Mouse (Mus musculus) kidney, postnatal 0 days (tissue): ENCODE measurements around the gene Nxnl1. TPM values are rescaled to one million over a fixed set of nuclear protein-coding genes. Genes with fewer than 3 reads are reported as not detected.
"Not testable (repeated sequence)": the region's sequence is repeated elsewhere in the genome, so short reads cannot be mapped to it uniquely, and the experiment has no call there.

Experiments
- ATAC-seq: fragments of 200-750 bp; cut with Nextera tagmentation; replicated peaks from 2 replicates; pipeline ENCODE4 v1.8.0; 2017; ENCODE audit warnings: low read depth, moderate number of reproducible peaks, moderate TSS enrichment, moderate library complexity; ENCODE audit not compliant: low FRiP score
- DNase-seq: peaks from one replicate; pipeline ENCODE4 v3.0.0-alpha.2; 2016; ENCODE audit warnings: low spot score
- H3K27ac ChIP-seq: fragments of 300-500 bp; sonication (generic); 2 replicates; pipeline ENCODE4 v1.5.1; 2014; ENCODE audit warnings: mild to moderate bottlenecking
- H3K27me3 ChIP-seq: fragments of 300-500 bp; sonication (generic); 2 replicates; pipeline ENCODE4 v1.6.1; 2014; ENCODE audit warnings: low read length, mixed read lengths; ENCODE audit not compliant: insufficient read depth
- H3K36me3 ChIP-seq: fragments of 300-500 bp; sonication (generic); 2 replicates; pipeline ENCODE4 v1.6.1; 2014; ENCODE audit warnings: low read length, mixed read lengths; ENCODE audit not compliant: insufficient read depth
- H3K4me1 ChIP-seq: fragments of 300-500 bp; sonication (generic); replicated peaks from 2 replicates; pipeline ENCODE4 v1.6.1; 2014; ENCODE audit warnings: antibody characterized with exemption, low read length, mixed read lengths; ENCODE audit not compliant: insufficient read depth
- H3K4me2 ChIP-seq: fragments of 300-500 bp; sonication (generic); 2 replicates; pipeline ENCODE4 v1.6.1; 2014; ENCODE audit warnings: mild to moderate bottlenecking, low read length, moderate library complexity, mixed read lengths
- H3K4me3 ChIP-seq: fragments of 300-500 bp; sonication (generic); replicated peaks from 2 replicates; pipeline ENCODE4 v1.5.1; 2014; ENCODE audit warnings: low read depth, low read length
- H3K9ac ChIP-seq: fragments of 300-500 bp; sonication (generic); 2 replicates; pipeline ENCODE4 v1.6.1; 2014; ENCODE audit warnings: low read depth, low read length
- H3K9me3 ChIP-seq: fragments of 300-500 bp; sonication (generic); replicated peaks from 2 replicates; pipeline ENCODE4 v1.6.1; 2016; ENCODE audit warnings: low read length, inconsistent platforms, mixed read lengths
- CTCF ChIP-seq: IDR thresholded peaks from 2 replicates; pipeline ENCODE4 v1.5.1; 2016; ENCODE audit warnings: antibody characterized with exemption, low read depth, mild to moderate bottlenecking, moderate library complexity
- WGBS: fragments of 180-500 bp; shearing (Covaris S2); extraction: QIAGEN DNeasy Blood & Tissue Kit; methylation state at CpG from one replicate; pipeline ENCODE4 v1.1.7; 2014; 5-methylcytosine and 5-hydroxymethylcytosine counted together
- polyA plus RNA-seq: library from polyadenylated mRNA; unstranded; fragments of >200 nt; fragmentation: Nextera tagmentation; extraction: Ambion mirVana; gene quantifications from 2 replicates; pipeline ENCODE4 v1.2.1, GENCODE M21; 2015

Gene Nxnl1
- polyA plus RNA-seq, 1 experiment from 2014 or later: 0.20 TPM

DNA sequence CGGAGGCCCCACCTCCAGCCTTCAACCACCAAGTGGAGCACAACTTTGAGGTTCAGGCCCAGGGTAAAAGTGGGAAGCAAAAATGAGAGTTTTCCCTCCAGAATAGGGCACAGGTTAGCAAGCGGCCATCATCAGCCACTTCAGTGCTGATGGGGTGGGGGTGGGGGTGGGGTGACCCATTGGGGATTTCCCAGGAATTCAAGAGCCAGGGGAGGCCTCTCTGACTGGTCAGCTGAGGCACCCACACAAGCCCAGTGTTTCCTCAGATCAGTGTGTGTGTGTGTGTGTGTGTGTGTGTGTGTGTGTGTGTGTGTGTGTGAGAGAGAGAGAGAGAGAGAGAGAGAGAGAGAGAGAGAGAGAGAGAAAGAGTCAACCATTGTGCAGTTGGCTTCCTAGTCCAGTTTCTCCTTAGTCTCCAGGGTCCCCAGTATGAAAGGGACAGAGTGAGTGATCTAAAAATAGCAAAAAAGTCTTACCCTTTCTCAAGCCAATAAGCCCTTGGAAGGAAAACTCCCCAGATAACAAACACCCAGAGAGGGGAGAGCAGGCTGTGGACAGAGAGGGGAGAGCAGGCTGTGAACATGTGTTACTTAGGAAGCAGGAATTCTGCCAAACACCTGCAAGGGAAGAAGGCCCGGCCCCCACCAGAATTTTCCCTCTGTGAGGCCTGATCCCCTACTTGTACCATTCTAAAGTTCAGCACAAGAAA, 39.1 kb downstream of the Nxnl1 start:
- no peaks in the 10 kb centered on the region for H3K9me3 ChIP-seq
- DNase-seq (peak; percentile 38), ATAC-seq (no peak)
- no peaks in the 10 kb centered on the region for H3K36me3 ChIP-seq
- H3K27me3 ChIP-seq: no peaks in the 10 kb centered on the region
- WGBS: 67% methylated on average over 3 of the region's 3 CpGs
- H3K4me1 ChIP-seq: peaks cover 9% of the 10 kb centered on the region
- H3K4me3 ChIP-seq: no peak overlapping the region
- H3K27ac ChIP-seq: peak overlapping the region; percentile 78
- no peak for TF ChIP-seq CTCF
- no peak overlapping the region for H3K9ac ChIP-seq
- H3K4me2 ChIP-seq: no peak overlapping the region

DNA sequence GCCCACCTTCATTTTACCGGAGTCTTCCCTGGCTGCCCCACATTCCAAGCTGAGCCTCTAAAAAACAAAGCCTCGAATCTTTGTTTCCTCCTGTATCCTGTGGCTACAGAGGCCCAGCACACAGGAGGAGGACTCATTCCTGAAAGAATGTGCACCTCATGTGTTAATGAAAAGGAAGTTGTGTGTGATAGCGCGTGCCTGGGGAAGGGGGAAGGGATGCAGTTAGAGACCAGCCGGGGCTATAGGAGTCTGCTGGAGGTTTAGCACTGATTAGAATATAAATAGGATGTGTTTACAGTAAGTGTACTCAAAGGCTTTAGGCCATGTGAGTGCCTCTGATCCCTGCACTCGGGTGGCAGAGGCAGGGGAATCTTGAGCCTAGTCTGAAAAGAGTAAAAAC, 40.1 kb downstream of the Nxnl1 start:
- no peak for TF ChIP-seq CTCF
- Histone ChIP-seq H3K9ac (no peak overlapping the region), H3K9me3 (no peaks in the 10 kb centered on the region), H3K36me3 (no peaks in the 10 kb centered on the region), H3K4me3 (no peak overlapping the region), H3K27ac (peak overlapping the region; percentile 78; the same call in 1 of the 2 replicates), H3K4me2 (no peak overlapping the region), H3K4me1 (peaks cover 9% of the 10 kb centered on the region), H3K27me3 (no peaks in the 10 kb centered on the region)
- no peak for ATAC-seq
- DNase-seq: peak; percentile 61
- WGBS: 31% methylated on average over 6 of the region's 6 CpGs

DNA sequence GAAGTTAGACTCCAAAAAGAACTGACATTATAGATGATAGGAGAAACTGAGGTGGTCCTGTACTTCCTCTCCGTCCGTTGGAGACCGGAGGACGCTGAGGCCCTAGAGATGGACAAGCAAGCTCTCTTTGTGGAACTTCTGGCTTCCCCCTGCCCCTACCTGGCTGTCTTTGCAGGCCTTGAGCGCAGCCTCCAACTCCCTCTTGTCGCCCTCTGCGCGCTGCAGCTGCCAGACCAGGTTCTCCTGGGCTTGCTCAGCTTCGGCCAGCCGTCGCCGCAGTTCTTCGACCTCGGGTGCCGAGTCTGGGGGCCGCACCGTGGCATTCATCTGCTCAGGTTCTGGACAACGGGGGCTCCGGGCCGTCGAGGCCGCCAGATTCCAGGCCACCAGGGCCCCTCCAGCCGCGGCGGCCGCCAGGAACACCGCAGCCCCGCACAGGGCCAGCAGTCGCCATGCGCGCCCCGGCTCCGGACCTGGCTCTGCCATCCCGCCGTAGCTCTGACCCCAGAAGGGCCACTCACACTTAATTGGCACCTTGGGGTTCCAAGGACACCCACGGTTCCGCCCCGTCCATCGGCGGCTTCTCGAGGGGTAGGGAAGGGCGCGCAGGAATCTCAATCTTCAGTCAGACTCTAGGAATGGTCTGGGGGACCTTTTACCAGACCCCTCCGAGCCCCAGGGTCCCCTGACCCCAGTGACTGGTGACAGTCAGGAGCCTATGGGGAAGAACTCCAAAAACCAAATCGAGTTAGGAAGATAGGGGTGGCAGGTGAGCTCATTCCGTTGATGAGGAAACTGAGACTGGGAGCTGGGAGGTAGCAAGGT, 41.0 kb downstream of the Nxnl1 start, which contains the start of gene Ccdc194:
TSS of gene Ccdc194 (minus strand) at position 486 of the 825 bp plus-strand sequence.
- Histone ChIP-seq H3K4me3 (no peak within 1 kb of the TSS), H3K9ac (peak within 1 kb of the TSS; percentile 6; the same call in 1 of the 2 replicates), H3K27ac (peak within 1 kb of the TSS; percentile 78), H3K4me1 (peaks cover 7% of the 10 kb centered on the region), H3K27me3 (no peaks in the 10 kb centered on the region), H3K9me3 (no peaks in the 10 kb centered on the region), H3K36me3 (no peaks in the 10 kb centered on the region), H3K4me2 (peak within 1 kb of the TSS; percentile 16; the same call in 1 of the 2 replicates)
- 22% methylated on average over 46 of the region's 46 CpGs for WGBS
- ATAC-seq: no peak
- TF ChIP-seq CTCF: no peak
- DNase-seq: no peak

DNA sequence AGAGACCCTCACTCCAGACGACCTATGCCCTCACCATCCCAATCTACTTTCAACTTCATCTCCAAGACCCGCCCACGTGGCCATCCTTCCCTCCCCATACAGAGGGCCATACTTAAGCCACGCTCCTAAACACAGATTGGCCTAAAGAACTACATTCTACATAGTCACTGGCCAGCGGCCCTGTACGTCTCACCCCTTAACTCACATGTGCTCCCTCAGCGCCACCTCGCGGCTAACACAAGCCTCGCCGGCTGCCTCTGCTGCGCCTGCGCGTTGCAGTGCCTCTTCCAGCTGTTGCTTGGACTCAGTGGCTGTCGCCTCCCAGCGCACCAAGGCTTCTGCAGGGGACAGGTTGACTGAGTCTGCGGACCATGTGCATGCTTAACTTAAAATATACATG, 44.8 kb downstream of the Nxnl1 start:
- Histone ChIP-seq H3K36me3 (no peaks in the 10 kb centered on the region), H3K27ac (no peak overlapping the region), H3K4me3 (no peak overlapping the region), H3K9ac (no peak overlapping the region), H3K4me2 (peak overlapping the region; percentile 27; the same call in 1 of the 2 replicates), H3K4me1 (peaks cover 6% of the 10 kb centered on the region; the same call in 1 of the 2 replicates), H3K9me3 (no peaks in the 10 kb centered on the region), H3K27me3 (no peaks in the 10 kb centered on the region)
- TF ChIP-seq CTCF: peak; percentile 99
- peak; percentile 94 for ATAC-seq
- WGBS: 6% methylated on average over 17 of the region's 17 CpGs
- DNase-seq: peak; percentile 98

GRCm38 (mm10) chr8:71519037-71519825, 47.2 kb downstream of the Nxnl1 start:
- not testable (repeated sequence) for H3K4me2 ChIP-seq, ATAC-seq, H3K9ac ChIP-seq, H3K27ac ChIP-seq, H3K4me1 ChIP-seq, H3K9me3 ChIP-seq, H3K36me3 ChIP-seq, H3K4me3 ChIP-seq, H3K27me3 ChIP-seq
- peak; percentile 75 for TF ChIP-seq CTCF
- 41% methylated on average over 9 of the region's 10 CpGs for WGBS
- DNase-seq: peak; percentile 90

DNA sequence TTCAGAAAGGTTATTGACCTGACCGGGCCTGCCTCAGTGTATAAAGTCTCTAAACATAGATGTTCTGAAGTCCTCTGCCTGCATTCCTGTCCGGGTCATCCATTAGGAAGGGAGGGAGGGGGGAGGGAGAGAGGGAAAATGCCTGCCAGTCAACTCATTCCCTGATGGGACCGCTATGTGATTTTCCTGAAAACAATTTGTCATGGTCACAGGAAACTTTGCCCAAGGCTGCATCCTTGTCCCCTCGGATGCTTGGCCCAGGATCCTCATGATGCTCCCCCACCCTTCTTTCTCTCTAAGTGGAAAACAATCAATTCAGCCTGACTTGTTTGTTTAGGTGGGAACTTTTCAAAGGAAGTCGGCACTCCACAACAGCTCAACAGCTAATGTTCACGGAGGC, 49.6 kb downstream of the Nxnl1 start:
- ATAC-seq (no peak), DNase-seq (peak; percentile 47)
- Histone ChIP-seq H3K9me3 (no peaks in the 10 kb centered on the region), H3K4me3 (no peak overlapping the region), H3K4me1 (no peaks in the 10 kb centered on the region), H3K27ac (no peak overlapping the region), H3K27me3 (no peaks in the 10 kb centered on the region), H3K4me2 (no peak overlapping the region), H3K9ac (no peak overlapping the region), H3K36me3 (no peaks in the 10 kb centered on the region)
- TF ChIP-seq CTCF: no peak
- WGBS: 11% methylated on average over 6 of the region's 6 CpGs
